Mouse (Mus musculus) gastrocnemius, adult 18-20 months (tissue): ENCODE results near the gene Bpifb3. TPM values are rescaled to one million over a fixed set of nuclear protein-coding genes. Genes with fewer than 3 reads are reported as not detected.

Experiments used
- total RNA-seq, 2 experiments: library from RNA; stranded (reverse); gene quantifications; 2 replicates each; pipeline ENCODE4 v1.2.3; 2021

The Bpifb3 gene
- total RNA-seq, 2 experiments from 2014 or later: not detected

Other genes with a start within 250 kb of the Bpifb3 start
- not detected for gene Dnmt3c, start 221.6 kb upstream of the Bpifb3 start, total RNA-seq
- 10 to 100 TPM; 31.0 to 36.7 TPM for gene Mapre1, start 177.0 kb upstream of the Bpifb3 start, total RNA-seq
- gene Efcab8, start 138.3 kb upstream of the Bpifb3 start, total RNA-seq: not detected
- gene Sun5, start 47.1 kb upstream of the Bpifb3 start, total RNA-seq: not detected
- not detected for gene Bpifb2, start 43.2 kb upstream of the Bpifb3 start, total RNA-seq
- not detected for gene Bpifb6, start 17.8 kb upstream of the Bpifb3 start, total RNA-seq
- gene Bpifb4, start 20.0 kb downstream of the Bpifb3 start, total RNA-seq: not detected
- gene Bpifa6, start 56.7 kb downstream of the Bpifb3 start, total RNA-seq: not detected
- not detected for gene Bpifa2, start 90.0 kb downstream of the Bpifb3 start, total RNA-seq
- gene Bpifa3, start 212.1 kb downstream of the Bpifb3 start, total RNA-seq: not detected
- not detected for gene Bpifa1, start 224.7 kb downstream of the Bpifb3 start, total RNA-seq
- gene Bpifa5, start 244.4 kb downstream of the Bpifb3 start, total RNA-seq: not detected